Mouse (Mus musculus) stomach, embryonic 14.5 days (tissue): ENCODE measurements at regions not wholly inside any gene's neighbourhood (a gene's known extent, or its start where the extent isn't known, plus 50 kb on each side); places are given as distances from the start of the nearest gene placed in this dataset.

Experiments used
- ATAC-seq: fragments of 200-750 bp; cut with Nextera tagmentation; 2 replicates; pipeline ENCODE4 v1.8.0; 2017; ENCODE audit warnings: low read depth, moderate TSS enrichment; ENCODE audit not compliant: insufficient number of reproducible peaks, insufficient read depth, low FRiP score
- H3K27ac ChIP-seq: fragments of 300-500 bp; sonication (generic); 2 replicates; pipeline ENCODE4 v1.5.1; 2014; ENCODE audit warnings: mild to moderate bottlenecking, low read length, moderate library complexity, mixed read lengths
- H3K27me3 ChIP-seq: fragments of 300-500 bp; sonication (generic); 2 replicates; pipeline ENCODE4 v1.6.1; 2014; ENCODE audit warnings: low read length, control low read depth, mixed read lengths; ENCODE audit not compliant: control insufficient read depth, insufficient read depth
- H3K36me3 ChIP-seq: fragments of 300-500 bp; sonication (generic); 2 replicates; pipeline ENCODE4 v1.6.1; 2014; ENCODE audit warnings: mild to moderate bottlenecking, control low read depth, low read length, moderate library complexity, mixed read lengths; ENCODE audit not compliant: control insufficient read depth, insufficient read depth
- H3K4me1 ChIP-seq: fragments of 300-500 bp; sonication (generic); 2 replicates; pipeline ENCODE4 v1.6.1; 2014; ENCODE audit warnings: low read length, control low read depth, mixed read lengths; ENCODE audit not compliant: control insufficient read depth, insufficient read depth
- H3K4me2 ChIP-seq: fragments of 300-500 bp; sonication (generic); replicated peaks from 2 replicates; pipeline ENCODE4 v1.6.1; 2014; ENCODE audit warnings: low read depth, low read length, control low read depth
- H3K4me3 ChIP-seq: fragments of 300-500 bp; sonication (generic); 2 replicates; pipeline ENCODE4 v1.5.1; 2014; ENCODE audit warnings: low read depth, low read length, control low read depth
- H3K9ac ChIP-seq: fragments of 300-500 bp; sonication (generic); replicated peaks from 2 replicates; pipeline ENCODE4 v1.6.1; 2014; ENCODE audit warnings: low read depth, mild to moderate bottlenecking, control low read depth, low read length, moderate library complexity, mixed read lengths
- H3K9me3 ChIP-seq: fragments of 300-500 bp; sonication (generic); 2 replicates; pipeline ENCODE4 v1.6.1; 2016; ENCODE audit warnings: low read depth, low read length, control low read depth; ENCODE audit not compliant: control insufficient read depth
- WGBS: fragments of 180-500 bp; shearing (Covaris S2); extraction: QIAGEN DNeasy Blood & Tissue Kit; methylation state at CpG from one replicate; pipeline ENCODE4 v1.1.7; 2014; 5-methylcytosine and 5-hydroxymethylcytosine counted together

- Histone ChIP-seq H3K4me3 (no peak overlapping the region), H3K9ac (no peak overlapping the region), H3K36me3 (no peaks in the 10 kb centered on the region), H3K4me2 (no peak overlapping the region), H3K9me3 (no peaks in the 10 kb centered on the region), H3K27ac (0 out of 2 replicates have a peak overlapping the region, but pooled peaks have one; percentile 22), H3K27me3 (no peaks in the 10 kb centered on the region), H3K4me1 (no peaks in the 10 kb centered on the region)
- 76% methylated on average over 17 of the region's 17 CpGs for WGBS
- no peak for ATAC-seq
Measured at GRCm38 (mm10) chr16:87783561-87784304, 85.0 kb downstream of the Bach1 start.

GRCm38 (mm10) chr16:87784405-87784994, 85.8 kb downstream of the Bach1 start:
- H3K4me2 ChIP-seq, result no peak overlapping the region
- H3K4me1 ChIP-seq, result no peaks in the 10 kb centered on the region
- no peak overlapping the region for H3K4me3 ChIP-seq
- no peaks in the 10 kb centered on the region for H3K9me3 ChIP-seq
- no peak overlapping the region for H3K9ac ChIP-seq
- 47% methylated on average over 13 of the region's 13 CpGs for WGBS
- 0 out of 2 replicates have a peak overlapping the region, but pooled peaks have one; percentile 22 for H3K27ac ChIP-seq
- no peaks in the 10 kb centered on the region for H3K36me3 ChIP-seq
- ATAC-seq, result peak; percentile 70
- no peaks in the 10 kb centered on the region for H3K27me3 ChIP-seq

DNA sequence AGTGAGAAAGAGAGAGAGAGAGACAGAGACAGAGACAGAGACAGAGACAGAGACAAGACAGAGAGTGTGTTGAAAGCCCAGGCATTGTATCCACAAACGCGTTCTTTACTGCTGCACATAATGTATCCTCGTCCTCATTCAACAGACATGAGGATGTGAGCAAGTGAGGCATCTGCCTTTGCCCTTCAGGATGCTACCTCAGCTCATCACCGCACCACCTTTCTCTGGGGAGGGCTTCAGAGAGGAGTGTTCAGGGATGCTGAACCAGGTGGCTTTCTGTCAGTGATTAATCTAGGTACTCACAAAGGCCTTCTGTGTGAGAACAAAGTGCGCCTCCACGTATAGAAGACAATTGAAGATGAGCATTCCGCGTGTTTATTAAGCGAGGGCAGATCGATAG, 90.8 kb downstream of the Bach1 start:
- Histone ChIP-seq H3K9me3 (no peaks in the 10 kb centered on the region), H3K4me1 (no peaks in the 10 kb centered on the region), H3K4me3 (no peak overlapping the region), H3K36me3 (no peaks in the 10 kb centered on the region), H3K9ac (no peak overlapping the region), H3K27ac (no peak overlapping the region), H3K27me3 (no peaks in the 10 kb centered on the region), H3K4me2 (no peak overlapping the region)
- ATAC-seq, result no peak
- 82% methylated on average over 10 of the region's 10 CpGs for WGBS

DNA sequence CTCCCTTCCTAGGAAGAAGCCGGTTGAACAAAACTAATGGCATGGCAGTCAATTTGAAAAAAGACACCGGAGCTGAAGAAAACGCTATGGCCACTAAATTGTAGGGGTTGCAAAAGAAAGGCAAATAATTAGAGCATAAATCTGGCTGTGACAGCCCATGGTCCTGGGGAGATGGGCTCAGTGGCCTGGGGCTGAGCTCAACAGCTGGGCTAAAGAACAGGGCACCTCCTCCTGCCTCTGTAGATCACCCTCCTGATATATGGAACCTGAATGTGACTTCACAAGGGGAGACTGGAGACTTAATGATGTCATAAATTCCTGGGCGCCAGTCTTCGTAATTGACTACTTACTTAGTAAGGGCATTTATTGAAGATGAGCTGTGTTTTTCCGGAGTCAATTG, 91.2 kb downstream of the Bach1 start:
- H3K4me2 ChIP-seq, result no peak overlapping the region
- no peaks in the 10 kb centered on the region for H3K36me3 ChIP-seq
- H3K4me3 ChIP-seq, result no peak overlapping the region
- H3K4me1 ChIP-seq, result no peaks in the 10 kb centered on the region
- ATAC-seq, result no peak
- no peak overlapping the region for H3K9ac ChIP-seq
- H3K9me3 ChIP-seq, result no peaks in the 10 kb centered on the region
- 77% methylated on average over 6 of the region's 6 CpGs for WGBS
- no peak overlapping the region for H3K27ac ChIP-seq
- no peaks in the 10 kb centered on the region for H3K27me3 ChIP-seq

GRCm38 (mm10) chr16:87796514-87797248, 97.9 kb downstream of the Bach1 start:
- no peaks in the 10 kb centered on the region for H3K27me3 ChIP-seq
- no peaks in the 10 kb centered on the region for H3K36me3 ChIP-seq
- H3K9ac ChIP-seq, result 0 out of 2 replicates have a peak overlapping the region, but pooled peaks have one; percentile 4
- no peaks in the 10 kb centered on the region for H3K4me1 ChIP-seq
- no peak overlapping the region for H3K27ac ChIP-seq
- peak overlapping the region; percentile 68 for H3K4me2 ChIP-seq
- peak overlapping the region; percentile 25 for H3K4me3 ChIP-seq
- H3K9me3 ChIP-seq, result no peaks in the 10 kb centered on the region
- peak; percentile 72; the same call in 1 of the 2 replicates for ATAC-seq
- 7% methylated on average over 20 of the region's 20 CpGs for WGBS

GRCm38 (mm10) chr16:87802317-87802716, 103.6 kb downstream of the Bach1 start:
- Histone ChIP-seq H3K9ac (no peak overlapping the region), H3K27me3 (no peaks in the 10 kb centered on the region), H3K36me3 (no peaks in the 10 kb centered on the region), H3K4me1 (no peaks in the 10 kb centered on the region), H3K4me2 (no peak overlapping the region), H3K9me3 (no peaks in the 10 kb centered on the region), H3K27ac (no peak overlapping the region), H3K4me3 (no peak overlapping the region)
- no peak for ATAC-seq
- WGBS, result 87% methylated on average over 4 of the region's 4 CpGs

DNA sequence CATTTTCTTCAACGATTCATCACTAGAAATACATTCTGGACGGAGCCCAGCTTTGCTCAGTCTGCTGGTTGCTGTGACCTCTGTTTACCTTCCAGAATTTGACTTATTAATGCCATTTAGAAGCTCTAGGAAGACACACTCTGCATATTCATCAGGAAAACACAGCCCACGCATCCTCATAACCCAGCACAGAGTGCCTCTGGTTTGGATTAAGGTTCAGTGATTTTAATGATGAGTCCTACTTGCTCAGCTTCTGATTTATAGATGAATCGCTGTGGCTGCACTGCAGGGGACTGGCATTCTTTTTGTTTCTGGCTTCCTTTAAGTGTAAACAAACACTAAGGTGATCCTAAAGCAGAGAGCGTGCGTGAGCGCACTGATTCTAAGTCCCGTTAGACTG, 118.8 kb downstream of the Bach1 start:
- H3K4me2 ChIP-seq, result no peak overlapping the region
- no peaks in the 10 kb centered on the region for H3K27me3 ChIP-seq
- WGBS, result 59% methylated on average over 8 of the region's 8 CpGs
- H3K4me3 ChIP-seq, result no peak overlapping the region
- no peak overlapping the region for H3K27ac ChIP-seq
- H3K36me3 ChIP-seq, result no peaks in the 10 kb centered on the region
- no peak for ATAC-seq
- no peaks in the 10 kb centered on the region for H3K4me1 ChIP-seq
- no peaks in the 10 kb centered on the region for H3K9me3 ChIP-seq
- H3K9ac ChIP-seq, result no peak overlapping the region

DNA sequence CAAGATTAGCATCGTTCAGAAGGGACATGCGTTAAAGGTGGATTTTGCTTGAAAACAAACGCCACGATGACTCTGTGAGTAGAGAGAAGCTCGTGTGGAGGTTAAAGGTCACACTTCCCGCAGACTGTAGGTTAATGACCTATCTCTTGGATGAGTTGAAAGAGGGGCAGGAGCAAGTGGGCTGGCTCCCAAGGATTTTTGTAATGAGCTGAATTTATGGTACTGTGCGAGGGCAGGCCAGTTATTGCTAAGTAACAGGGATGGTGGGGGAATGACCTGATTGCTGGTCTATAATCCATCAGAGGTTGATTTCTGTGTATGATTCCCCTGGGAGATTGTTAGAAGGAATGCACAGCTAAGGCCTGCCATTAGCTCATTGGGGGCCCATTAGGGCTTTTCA, 135.6 kb downstream of the Bach1 start:
- no peaks in the 10 kb centered on the region for H3K36me3 ChIP-seq
- no peaks in the 10 kb centered on the region for H3K4me1 ChIP-seq
- no peak overlapping the region for H3K27ac ChIP-seq
- H3K4me2 ChIP-seq, result no peak overlapping the region
- no peak overlapping the region for H3K4me3 ChIP-seq
- H3K9me3 ChIP-seq, result no peaks in the 10 kb centered on the region
- no peak for ATAC-seq
- 45% methylated on average over 7 of the region's 7 CpGs for WGBS
- H3K27me3 ChIP-seq, result no peaks in the 10 kb centered on the region
- H3K9ac ChIP-seq, result no peak overlapping the region
